ENCODE assay signal across 17 mouse cellular contexts in the genomic region with DNA sequence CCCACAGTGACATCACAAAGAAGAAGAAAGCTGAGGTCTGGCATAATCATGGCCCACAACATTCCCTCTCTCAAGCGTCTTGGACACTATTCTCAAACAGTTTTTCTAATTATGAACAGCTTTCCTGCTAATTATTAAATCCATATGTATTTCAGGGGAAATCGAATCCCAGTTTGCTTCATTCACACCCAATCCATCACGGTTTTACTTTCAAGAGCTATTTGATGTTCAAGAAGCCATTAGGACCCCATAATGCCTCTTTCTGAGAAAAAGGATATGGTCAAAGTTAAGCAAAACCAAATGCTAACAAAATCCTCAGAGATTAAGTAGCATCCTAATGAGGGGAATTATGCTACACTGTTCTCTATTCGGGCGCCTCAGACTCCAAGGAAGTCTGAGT. TPM values are rescaled to one million over a fixed set of nuclear protein-coding genes. Genes with fewer than 3 reads are reported as not detected.
"Had no signal": no experiment of that assay in that cellular context is flagged by ENCODE, and none has a peak within 500 bp of the region (broad histone marks: within the 10 kb centered on the region; RNA-seq: fewer than 3 reads in every experiment).

No protein-coding gene starts in this region.

- H3K9me3 ChIP-seq: limb, embryonic 13.5 days; liver, embryonic 15.5 days; midbrain, embryonic 15.5 days; neural tube, embryonic 12.5 days had no signal

- H3K4me2 ChIP-seq: liver, embryonic 11.5 days; liver, embryonic 15.5 days; midbrain, embryonic 11.5 days; midbrain, embryonic 15.5 days; neural tube, embryonic 12.5 days had no signal

- H3K9ac ChIP-seq: limb, embryonic 13.5 days; liver, embryonic 15.5 days; midbrain, embryonic 15.5 days; neural tube, embryonic 12.5 days had no signal

- H3K27ac ChIP-seq: limb, embryonic 13.5 days; liver, embryonic 15.5 days; macrophage; midbrain, embryonic 15.5 days; neural tube, embryonic 12.5 days; stomach, postnatal 0 days had no signal

- H3K4me1 ChIP-seq: liver, embryonic 15.5 days; midbrain, embryonic 15.5 days; neural tube, embryonic 12.5 days had no signal

- H3K4me3 ChIP-seq: limb, embryonic 13.5 days; liver, embryonic 15.5 days; megakaryocyte, embryonic 14.5 days; midbrain, embryonic 15.5 days; neural tube, embryonic 12.5 days had no signal

- ATAC-seq: midbrain, embryonic 15.5 days had no signal

- DNase-seq: kidney, adult 18-20 months; kidney, postnatal 36 days; layer of hippocampus, adult 9-11 months; layer of hippocampus, postnatal 36 days; lung, postnatal 10 days; thymus, postnatal 4 days had no signal

- H3K27me3 ChIP-seq: liver, embryonic 15.5 days; midbrain, embryonic 15.5 days; neural tube, embryonic 12.5 days had no signal

- H3K36me3 ChIP-seq: limb, embryonic 13.5 days; liver, embryonic 15.5 days; midbrain, embryonic 15.5 days; neural tube, embryonic 12.5 days had no signal

RNA-seq across cellular contexts. Expression of a gene that starts 45.1 kb away (rescaled TPM):
- total RNA-seq: monocyte, adult 5-6 weeks; neutrophil, adult 5-6 weeks had no signal
- polyA plus RNA-seq: macrophage had no signal
